Mouse (Mus musculus) brown adipose tissue, adult 24 weeks (tissue): ENCODE data around the gene Psmg3. TPM values are rescaled to one million over a fixed set of nuclear protein-coding genes. Genes with fewer than 3 reads are reported as not detected.

ENCODE experiments used
- H3K27ac ChIP-seq: fragments of 200-500 bp; replicated peaks from 2 replicates; pipeline ENCODE4 v1.5.1; 2012; ENCODE audit warnings: low read depth, mild to moderate bottlenecking, low read length
- H3K4me1 ChIP-seq: fragments of 200-500 bp; 2 replicates; pipeline ENCODE4 v1.6.1; 2012; ENCODE audit warnings: low read length, mixed read lengths; ENCODE audit not compliant: control insufficient read depth, insufficient read depth, insufficient read length
- H3K4me3 ChIP-seq: fragments of 200-500 bp; 2 replicates; pipeline ENCODE4 v1.5.1; 2012; ENCODE audit warnings: low read depth, mild to moderate bottlenecking, low read length, moderate library complexity; ENCODE audit not compliant: insufficient read depth
- polyA plus RNA-seq: library from polyadenylated mRNA; stranded (reverse); fragments of >200 nt; gene quantifications from 2 replicates; pipeline ENCODE4 v1.2.4, GENCODE M21; 2012; ENCODE audit not compliant: missing spikeins, insufficient read depth, insufficient read length

Gene Psmg3
- polyA plus RNA-seq, 1 experiment, result 17.8 TPM

DNA sequence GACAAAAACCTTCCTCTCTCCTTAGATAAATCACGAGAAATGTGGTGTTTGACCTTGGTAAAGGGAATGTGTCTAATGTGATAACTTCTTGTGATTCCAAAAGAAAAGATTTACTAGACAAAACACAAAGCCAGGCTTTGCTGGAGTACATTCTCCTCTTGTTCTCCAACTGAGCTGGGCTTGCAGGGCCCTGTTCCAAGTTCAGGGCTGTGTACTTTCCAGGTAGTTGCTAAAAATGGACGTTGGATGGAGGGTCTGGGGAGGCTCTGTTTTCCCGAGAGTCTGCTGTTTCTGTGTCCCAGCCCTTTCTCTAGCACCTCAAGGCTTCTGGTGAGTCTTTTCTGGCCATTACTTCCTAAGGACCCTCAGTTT is 33.7 kb downstream of the Psmg3 start:
- H3K4me3 ChIP-seq, result peak overlapping the region; percentile 89
- H3K4me1 ChIP-seq, result peaks cover 38% of the 10 kb centered on the region

DNA sequence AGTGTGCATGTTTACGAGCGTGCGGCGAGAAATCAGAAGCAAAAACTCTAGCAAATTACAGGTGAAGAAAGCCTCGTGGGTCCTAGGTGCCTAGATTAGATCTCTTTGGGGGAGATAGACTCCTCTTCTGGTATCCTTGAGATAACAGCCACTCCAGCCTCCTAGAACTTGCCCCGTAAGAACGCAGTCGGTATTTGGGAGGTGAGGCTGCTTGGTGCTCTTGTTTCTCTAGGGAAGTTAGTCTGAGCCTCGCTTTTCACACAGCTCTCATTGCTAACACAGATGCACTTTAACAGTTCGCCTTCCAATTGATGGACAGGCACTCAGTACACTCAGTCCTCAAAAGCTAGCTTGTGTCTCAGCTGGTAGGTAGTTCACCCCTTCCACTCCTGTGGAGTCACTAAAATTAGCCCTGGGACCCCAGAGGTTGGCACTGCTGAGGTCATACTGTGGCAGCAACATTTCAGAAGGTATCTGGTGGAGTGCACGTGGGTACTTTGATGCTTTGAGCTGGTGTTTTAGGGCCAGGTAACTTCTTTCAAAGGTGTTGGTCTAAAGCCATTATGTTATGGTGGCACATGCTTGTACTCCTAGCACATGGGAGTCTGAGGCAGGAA is 34.4 kb downstream of the Psmg3 start:
- peaks cover 33% of the 10 kb centered on the region for H3K4me1 ChIP-seq
- H3K27ac ChIP-seq, result peak overlapping the region; percentile 91
- peak overlapping the region; percentile 89 for H3K4me3 ChIP-seq

More for the DNA sequence above, 33.7 kb downstream of the Psmg3 start:
- H3K27ac ChIP-seq, result peak overlapping the region; percentile 91

DNA sequence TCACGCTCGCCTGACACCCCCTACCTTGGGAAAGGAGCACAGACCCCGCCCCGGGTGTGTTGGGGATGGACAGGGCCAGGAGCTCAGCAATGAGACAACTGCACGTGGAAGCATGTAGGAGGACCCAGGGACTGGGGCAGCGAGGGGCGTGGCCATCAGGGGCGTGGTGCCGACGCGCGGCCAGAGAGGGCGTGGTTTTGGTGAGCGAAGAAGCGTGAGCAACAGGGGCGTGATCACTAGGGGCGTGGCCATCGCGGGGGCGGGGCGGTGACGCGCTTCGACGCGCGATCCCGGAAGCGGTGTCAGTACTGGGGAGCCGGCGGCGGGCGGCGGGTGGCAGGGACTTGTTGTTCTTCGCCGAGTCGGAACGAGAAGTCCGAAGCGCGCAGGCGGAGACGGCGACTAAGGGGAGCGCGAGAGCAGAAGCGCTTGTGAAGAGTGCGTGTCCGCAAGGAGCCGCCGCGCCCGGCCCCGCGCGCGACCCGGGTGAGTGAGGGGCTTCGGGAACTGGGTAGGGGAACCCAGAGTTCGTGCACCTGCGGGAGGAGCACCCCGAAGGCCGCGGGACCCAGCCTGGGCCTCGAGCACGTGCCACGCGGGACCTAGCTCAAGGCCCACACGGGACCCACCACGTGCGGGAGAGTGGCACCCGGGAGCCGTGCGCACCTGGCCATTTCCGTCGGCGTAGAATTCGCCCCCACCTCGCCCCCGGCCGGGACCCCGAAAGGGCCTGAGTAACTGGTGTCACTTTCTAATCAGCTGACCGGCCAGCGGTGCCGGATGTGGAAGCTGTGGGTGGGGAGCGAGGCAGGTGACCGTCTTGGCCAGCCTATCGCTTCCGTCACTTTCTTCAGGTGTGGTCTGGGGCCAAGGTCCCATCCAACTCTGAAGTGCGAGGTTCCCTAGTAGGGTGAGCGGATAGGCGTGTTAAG is 35.2 kb downstream of the Psmg3 start, which contains the start of gene Mafk:
Gene Mafk (plus strand): TSS at position 287 of the 932 bp plus-strand sequence.
- H3K27ac ChIP-seq, result peak within 1 kb of the TSS; percentile 91

DNA sequence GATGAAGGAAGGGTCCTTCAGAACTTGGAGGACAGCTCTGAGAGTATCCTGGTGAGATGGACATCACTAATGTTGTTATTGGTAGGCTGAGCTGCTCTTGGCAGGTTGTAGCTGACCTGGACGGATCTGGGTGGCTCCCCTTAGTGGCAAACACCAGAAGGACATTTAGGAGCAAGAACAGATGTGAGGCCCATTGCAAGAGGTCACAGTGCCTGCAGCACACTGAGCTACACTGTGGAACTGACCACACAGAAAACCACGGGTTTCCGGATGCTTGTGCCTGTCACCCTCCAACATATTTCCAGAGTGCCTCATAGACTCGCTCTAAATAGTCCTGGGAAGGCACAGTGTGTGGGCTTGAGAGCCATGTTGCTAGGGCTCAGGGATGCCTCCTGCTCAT is 37.2 kb downstream of the Psmg3 start:
- H3K4me3 ChIP-seq, result no peak overlapping the region
- no peak overlapping the region for H3K27ac ChIP-seq
- H3K4me1 ChIP-seq, result peaks cover 12% of the 10 kb centered on the region

More for the DNA sequence above, 35.2 kb downstream of the Psmg3 start, which contains the start of gene Mafk:
- peaks cover 29% of the 10 kb centered on the region for H3K4me1 ChIP-seq
- H3K4me3 ChIP-seq, result peak within 1 kb of the TSS; percentile 89

DNA sequence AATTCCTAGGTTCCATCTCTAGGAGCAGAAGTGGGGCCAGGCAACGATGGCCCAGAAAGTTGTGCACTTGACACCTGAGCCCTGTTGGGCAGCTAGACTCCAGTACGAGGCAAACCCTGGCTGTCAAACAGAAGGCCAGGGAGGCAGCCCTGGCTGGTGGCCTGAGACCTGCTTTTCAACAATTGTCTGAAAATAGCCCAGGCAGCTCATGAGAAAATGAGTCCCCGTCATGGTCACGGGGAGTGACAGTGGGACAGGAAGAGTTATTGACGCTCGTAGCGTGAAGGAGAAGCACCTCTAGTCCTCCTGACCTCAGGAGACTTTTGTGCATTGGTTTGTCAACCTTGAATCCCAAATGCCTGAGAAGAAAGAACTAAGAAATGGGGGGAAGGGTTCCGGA is 45.3 kb downstream of the Psmg3 start:
- Histone ChIP-seq H3K4me3 (no peak overlapping the region), H3K27ac (no peak overlapping the region), H3K4me1 (no peaks in the 10 kb centered on the region)

DNA sequence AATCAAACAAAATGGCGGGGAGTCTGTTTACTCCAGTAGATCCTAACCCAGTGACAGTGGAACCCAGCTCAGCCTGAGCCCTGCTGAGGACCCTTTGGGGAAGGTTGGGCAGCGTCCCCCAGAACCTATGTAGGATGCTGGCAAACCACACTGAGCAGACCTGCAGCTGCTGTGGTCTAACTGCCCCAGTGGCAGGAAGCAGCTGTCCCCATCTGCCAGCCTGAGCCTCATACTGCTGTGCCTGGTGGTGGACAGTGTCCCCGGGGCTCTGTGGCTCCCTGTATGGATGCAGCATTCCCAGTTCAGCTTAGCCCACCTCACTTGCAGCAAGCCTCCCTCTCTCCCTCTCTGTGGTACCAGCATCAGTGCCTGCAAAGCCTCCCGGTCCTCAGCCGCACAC is 49.7 kb downstream of the Psmg3 start:
- H3K27ac ChIP-seq, result no peak overlapping the region
- H3K4me1 ChIP-seq, result no peaks in the 10 kb centered on the region
- H3K4me3 ChIP-seq, result no peak overlapping the region

DNA sequence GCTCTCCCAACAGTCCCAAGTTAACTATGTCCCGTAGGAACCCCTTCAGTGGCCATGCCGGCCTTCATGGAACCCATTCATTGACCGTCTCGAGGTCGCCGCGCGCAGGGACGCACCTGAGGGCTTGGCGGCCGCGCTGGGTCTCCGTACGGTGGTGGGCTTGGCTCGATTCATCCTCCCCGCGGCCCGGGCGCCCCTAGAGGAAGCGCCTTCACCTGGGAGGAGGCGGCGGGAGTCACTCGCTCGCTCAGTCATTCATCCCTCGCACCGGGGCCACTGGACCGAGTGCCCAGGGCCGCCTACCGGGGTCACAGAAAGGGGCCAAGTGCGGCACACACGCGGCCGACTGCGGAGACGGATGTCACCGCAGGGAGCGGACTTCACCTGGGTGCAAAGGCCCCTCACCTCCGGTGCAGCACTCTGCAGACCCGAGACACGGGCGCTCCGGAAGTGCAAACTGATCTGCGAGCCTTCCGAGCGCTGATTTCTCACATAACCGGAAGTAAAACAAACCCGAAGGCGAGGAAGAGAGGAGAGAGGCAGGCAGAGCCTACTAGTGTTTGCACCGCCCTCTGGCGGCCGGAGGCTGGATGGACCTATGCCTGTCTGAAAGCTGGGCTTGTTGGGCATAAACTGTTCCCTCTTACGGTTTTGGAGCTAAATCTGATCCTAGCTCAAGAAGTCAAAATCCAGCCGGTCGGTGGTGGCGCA is 51.3 kb downstream of the Psmg3 start, which contains the start of gene Ints1:
Gene Ints1 (minus strand): TSS at position 459 of the 711 bp plus-strand sequence.
- Histone ChIP-seq H3K4me3 (peak within 1 kb of the TSS; percentile 97), H3K27ac (0 out of 2 replicates have a peak within 1 kb of the TSS, but pooled peaks have one; percentile 10), H3K4me1 (no peaks in the 10 kb centered on the region)

Other genes starting within 250 kb of the Psmg3 start
- 0.46 and 0.75 TPM in 2 replicates for gene Micall2, start 90.5 kb downstream of the Psmg3 start, polyA plus RNA-seq
- 15.5 and 15.9 TPM in 2 replicates for gene Ints1, start 51.2 kb downstream of the Psmg3 start, polyA plus RNA-seq
- 7.7 and 8.7 TPM in 2 replicates for gene Mafk, start 35.4 kb downstream of the Psmg3 start, polyA plus RNA-seq
- 2.1 TPM in 1 of 2 replicates, not detected in the other for gene Tmem184a, start 7.0 kb downstream of the Psmg3 start, polyA plus RNA-seq
- not detected in 2 replicates for gene Gm26938, start 478 bp downstream of the Psmg3 start, polyA plus RNA-seq
- 0.29 TPM in 1 of 2 replicates, not detected in the other for gene Elfn1, start 81.1 kb upstream of the Psmg3 start, polyA plus RNA-seq